Mouse (Mus musculus) lung, postnatal 36 days (tissue): Measurements from ENCODE around the gene Cirbp.

Source experiments
- DNase-seq: peaks from one replicate; pipeline ENCODE4 v3.0.0; 2022; ENCODE audit warnings: mixed read lengths

The Cirbp gene

DNA sequence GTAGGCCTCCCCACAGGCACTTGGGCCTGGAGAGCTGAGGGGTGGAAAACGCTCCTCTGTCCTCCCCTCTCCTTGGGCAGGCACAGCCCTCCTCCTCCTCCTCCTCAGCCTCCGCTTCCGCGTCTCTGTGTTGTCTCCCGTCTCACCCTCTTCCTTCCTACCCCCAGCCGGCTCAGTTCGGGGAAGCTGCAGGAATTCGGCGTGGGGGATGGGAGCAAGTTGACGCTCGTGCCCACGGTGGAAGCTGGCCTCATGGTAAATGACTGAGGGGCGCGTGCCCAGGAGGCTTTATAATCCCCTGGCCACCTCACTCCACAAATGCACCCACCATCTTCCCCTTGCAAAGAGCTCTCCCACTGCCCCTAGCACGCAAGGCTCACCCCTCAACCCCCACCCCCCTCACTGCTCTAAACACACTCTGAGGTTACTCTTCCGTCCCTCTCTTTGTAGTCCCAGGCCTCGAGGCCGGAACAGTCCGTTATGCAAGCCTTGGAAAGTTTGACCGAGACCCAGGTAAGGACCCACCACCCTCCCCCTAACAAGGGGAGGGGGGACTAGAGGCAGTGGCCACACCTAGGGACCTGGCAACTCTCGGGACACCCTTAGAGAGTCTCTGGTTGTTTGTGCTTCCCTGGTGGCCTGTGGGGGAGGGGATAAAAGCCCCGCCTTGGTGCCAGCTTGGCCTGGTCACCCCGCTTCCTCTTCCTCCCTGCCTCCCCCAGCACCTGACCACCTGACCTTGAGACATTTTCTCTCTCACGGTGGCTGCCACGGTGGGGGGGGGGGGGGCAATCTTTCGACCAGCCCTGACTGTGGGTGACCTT, 14.4 kb upstream of the Cirbp start:
- peak; percentile 88 for DNase-seq

DNA sequence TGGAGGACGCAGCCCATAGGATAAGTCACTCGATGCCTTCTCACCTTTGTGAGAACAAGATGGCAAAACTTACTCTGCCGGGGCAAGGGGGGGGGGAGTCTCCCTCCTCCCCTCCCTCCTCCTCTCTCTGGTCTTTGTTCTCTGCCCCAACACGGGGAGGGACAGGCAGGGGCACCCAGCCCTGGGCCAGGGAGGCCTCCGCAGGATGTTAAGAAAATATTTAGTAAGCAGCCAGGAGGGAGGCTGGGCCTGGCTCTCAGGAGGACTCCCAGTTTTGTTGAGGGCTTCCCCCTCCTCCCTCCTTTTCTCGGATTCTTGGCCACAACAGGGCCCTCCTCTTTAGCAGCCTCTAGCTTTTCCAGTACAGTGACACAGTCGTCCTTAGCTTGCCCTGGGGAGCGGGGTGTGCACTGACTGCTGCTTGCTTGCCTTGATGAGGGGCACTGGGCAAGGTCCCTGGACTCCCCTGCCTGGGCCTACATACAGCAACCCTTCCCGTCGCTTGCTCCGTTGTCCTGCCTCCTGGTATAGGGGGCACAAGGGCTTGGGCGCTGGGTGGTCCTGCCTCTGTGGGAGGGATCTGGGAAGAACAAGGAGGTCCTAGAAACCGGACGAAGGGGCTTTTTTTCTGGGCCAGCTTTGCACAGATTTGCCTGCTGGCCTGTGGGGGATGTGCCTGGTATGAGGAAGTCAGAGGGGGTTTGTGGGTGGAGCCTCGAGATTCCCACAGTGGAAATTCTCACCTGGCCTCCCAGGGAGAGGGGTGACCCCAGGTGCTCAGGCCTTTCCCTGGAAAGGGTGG, 13.5 kb upstream of the Cirbp start:
- DNase-seq, result peak; percentile 82

DNA sequence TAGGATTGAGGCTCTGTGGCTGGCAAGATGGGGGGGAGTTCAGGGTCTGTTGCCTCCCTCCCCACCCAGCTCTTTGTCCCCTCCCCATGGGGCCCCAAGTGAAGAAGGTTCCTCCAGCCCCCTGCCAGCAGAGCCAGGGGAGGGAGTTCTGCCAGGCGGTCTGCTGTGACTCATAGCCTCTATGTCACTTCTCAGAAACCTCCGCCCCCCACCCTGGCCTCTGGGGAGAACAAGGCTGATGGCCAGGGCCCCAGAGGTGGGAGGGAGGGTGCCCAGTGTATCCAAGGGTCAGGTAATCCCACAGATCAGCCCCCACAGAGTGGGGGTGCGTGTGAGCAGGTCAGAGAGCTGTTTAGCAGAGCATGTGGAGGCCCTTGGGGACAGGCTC, 12.9 kb upstream of the Cirbp start:
- peak; percentile 61 for DNase-seq

DNA sequence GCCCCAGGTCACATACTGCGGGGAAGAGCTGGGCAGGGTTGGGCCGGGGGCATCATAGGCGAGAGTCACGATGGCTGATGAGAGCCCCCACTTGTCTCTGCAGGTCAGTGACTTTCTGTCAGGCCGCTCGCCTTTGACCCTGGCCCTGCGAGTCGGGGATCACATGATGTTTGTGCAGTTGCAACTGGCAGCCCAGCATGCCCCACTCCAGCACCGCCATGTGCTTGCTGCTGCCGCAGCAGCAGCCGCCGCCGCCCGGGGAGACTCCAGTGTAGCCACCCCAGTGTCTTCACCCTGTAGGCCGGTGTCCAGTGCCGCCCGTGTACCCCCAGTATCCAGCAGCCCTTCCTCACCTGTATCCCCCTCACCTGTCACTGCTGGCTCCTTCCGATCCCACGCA, 12.1 kb upstream of the Cirbp start:
- no peak for DNase-seq

DNA sequence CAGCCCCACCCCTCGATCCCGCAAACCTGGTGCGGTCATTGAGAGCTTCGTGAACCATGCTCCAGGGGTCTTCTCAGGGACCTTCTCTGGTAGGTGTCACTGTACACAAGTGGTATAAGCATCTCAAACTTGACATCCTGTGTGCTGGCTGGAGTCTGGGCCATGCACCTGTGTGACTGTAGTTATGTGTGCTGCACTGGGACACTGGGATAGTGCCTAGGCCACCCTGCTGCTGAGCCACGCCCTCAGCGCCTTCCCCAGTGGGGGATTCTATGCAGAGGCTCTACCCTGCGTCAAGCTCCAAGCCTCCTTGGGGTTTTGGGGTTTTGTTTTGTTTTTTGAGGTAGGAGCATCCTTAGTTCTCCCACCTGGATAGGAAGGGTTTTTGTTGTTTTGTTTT, 11.4 kb upstream of the Cirbp start:
- no peak for DNase-seq

DNA sequence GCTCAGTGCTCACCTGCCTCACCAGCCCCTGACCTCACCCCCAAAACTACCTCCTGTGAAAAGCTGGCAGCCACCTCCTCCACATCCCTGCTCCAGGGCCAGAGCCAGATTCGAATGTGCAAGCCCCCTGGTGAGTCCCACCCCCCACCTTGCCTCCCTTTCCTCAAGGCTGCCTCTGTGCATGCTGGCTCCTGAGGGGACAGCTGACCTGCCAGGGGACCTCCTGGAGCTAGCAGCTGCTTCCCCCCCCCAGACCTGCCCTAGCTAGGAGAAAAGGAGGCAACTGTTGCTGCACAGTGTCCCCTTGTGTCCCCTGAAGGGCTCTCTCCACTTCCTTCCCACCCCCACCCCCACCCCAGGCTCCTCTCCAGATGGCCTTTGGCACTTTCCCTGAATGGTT, 10.5 kb upstream of the Cirbp start:
- DNase-seq, result no peak

DNA sequence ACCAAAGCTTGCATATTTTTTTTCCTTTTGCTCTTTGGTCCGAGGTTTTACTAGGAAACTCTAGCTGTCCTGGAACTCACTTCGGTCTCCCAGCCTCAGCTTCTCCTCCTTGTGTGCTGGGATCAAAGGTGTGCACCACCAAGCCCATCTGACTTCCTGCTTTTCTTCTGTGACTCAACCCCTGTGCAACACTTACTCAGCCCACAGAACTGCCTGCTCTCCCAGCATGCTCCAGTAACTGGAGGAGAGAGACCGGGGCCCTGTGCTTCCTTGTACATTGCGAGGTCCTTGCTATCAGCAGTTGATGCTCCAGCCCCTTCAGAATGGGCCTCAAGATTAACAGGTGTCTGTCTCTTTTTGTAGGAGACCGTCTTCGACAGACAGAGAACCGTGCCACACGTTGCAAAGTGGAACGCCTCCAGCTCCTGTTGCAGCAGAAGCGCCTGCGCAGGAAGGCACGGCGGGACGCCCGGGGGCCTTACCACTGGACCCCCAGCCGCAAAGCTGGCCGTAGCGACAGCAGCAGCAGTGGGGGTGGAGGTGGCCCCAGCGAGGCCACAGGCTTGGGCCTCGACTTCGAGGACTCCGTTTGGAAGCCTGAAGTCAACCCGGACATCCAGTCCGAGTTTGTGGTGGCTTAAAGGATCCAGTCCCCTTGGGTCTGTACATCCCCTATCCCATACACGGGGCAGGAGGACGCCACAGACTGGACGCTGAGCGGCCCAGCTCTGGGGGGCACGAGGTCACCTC, 9.6 kb upstream of the Cirbp start:
- no peak for DNase-seq

DNA sequence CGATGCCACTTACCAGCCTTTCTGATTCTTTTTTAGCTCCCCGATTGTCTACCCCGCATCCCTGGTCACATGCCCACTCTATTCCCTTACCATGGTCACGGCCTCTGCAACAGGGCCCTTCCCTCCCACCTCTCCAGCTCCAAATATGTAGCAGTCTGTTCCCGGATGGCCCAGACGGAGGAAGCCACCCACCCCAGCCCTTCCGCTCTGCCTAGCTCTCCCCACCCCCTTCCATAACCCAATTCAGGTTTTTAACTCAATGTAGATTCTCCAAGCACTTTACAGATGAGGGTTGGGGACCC, 9.1 kb upstream of the Cirbp start:
- DNase-seq, result peak; percentile 76

DNA sequence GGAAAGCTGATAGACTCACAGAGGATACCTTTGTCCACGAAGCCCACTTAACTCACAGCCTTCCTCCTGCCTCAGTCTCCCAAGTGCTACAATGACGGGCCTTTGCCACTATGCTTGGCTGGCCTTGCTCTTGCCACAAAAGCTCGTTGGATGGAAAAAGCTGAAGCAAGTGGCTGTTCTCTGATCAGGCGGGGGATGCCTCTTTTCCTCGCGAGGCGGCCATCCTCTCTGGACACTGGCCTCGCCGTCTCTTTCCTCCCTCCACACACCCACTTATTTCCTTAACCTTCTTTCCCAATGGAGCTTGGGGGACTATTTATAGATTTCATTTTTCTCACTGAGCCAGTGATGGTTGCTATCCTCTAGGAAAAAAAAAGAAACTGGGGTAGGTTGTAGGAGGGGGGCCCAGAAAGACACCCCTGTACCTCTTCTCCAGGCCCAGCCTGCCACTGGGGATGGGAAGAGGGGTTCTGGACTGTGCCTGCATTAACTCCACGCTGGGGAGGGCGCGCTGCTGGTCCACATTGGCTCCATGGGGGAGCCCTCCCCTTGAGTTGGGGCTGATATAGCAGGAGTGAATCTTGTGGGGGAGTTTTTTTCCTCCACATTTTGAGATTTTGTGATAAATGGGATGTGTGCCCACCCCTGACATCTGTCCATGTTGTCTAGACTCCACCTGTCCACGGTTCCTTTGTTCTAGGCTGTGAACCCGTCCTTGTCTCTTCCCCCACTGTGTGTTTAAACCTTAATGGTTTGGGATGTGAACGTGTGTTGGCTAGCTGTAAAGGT, 8.4 kb upstream of the Cirbp start:
- DNase-seq, result no peak

DNA sequence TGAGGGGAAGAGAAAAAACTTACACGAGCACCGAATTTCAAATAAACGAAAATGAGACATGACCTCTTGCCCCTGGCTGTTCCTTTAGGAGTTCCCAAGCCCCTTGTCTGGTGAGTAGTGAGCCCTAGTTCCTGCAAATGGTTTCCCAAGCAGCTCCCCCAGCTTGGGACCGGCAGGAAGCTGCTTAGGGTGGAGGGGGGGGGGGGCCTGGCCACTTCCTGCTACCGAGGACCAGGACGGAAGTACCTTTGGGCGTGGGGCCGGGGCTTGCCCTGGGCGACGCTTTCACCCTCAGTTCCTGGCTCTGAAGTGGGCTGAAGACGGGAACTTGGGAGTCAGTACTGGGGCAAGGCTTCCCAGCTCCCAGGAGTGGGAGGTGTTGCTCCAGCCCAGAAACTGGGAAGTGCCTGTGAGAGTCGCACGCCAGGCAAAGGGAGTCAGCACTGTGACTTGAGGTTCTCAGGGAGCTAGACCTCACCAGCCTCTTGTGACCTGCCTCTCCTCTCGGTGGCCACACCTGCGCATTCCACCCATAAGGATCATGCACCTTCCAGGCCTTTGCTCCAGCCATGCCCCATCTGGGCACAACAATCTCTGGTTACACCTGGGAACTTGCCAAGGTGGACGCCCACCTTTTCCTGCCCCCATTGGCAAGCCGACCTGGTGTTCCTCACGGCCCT, 7.3 kb upstream of the Cirbp start:
- peak; percentile 90 for DNase-seq

DNA sequence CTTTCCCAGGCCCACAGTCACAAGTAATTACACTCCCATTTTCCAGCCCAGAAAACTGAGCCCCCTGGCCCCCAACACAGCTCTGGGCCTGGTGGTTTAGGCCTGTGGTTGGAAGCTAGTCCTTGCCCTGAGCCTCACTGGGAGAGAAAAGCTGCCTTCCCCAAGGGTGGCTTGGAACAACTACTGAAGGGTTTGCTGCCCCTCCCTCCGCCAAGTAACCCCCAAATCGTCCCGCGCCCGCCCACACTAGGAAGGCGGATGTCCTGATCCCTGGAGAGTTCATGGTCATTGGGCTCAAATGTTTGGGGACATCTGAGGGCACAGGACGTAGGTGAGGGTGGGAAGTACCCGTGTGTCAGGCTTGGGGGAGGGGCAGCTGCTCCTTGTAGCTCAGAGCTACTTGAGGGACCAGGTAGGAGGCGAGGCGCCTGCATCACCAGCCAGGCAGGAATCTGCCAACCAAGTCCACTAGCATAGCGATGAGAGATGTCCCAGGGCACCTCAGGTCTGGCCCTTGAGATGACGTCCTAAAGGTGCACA, 6.7 kb upstream of the Cirbp start:
- DNase-seq, result peak; percentile 79

DNA sequence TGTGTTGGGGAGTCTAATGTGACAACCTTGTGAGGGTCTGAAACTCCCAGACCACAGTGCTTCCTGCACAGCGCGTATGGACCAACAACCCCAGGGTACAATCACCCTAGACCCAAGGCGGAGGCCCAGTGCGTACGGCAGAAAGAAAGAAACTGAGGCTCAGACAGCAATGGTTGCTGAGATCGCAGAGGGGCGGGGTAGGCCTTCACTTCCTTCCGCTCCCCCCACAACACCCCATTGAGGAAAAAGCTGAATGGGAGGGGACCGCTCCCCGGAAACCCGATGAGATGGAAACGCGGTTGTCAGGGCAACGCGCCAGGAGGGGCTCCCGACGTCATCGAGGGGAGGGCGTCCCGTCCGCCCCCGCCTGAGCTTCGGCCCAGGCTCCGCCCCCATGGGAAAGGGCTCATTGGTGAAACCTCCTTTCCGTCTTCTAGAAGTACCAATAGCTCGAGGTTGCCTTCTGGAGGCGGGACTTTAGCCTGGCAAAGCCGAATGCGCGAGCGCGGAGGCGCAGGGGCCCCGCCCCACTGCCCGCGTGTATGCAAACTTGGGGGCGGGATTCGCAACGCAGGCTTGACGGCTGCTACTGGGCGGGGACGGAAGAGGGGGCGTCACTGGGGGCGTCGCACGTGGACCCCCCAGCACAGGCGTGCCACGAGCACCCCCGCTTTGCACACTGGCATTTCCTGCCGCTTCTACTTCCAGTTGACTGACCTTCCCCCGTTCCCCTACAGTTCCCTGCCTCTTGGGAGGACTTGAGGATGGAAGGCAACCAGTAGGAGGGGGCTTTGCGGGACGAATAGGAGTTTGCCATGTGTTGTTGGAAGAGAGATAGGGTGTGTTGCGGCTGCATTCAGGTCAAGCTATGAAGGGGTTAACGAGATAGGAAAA, 6.0 kb upstream of the Cirbp start:
- peak; percentile 99 for DNase-seq

DNA sequence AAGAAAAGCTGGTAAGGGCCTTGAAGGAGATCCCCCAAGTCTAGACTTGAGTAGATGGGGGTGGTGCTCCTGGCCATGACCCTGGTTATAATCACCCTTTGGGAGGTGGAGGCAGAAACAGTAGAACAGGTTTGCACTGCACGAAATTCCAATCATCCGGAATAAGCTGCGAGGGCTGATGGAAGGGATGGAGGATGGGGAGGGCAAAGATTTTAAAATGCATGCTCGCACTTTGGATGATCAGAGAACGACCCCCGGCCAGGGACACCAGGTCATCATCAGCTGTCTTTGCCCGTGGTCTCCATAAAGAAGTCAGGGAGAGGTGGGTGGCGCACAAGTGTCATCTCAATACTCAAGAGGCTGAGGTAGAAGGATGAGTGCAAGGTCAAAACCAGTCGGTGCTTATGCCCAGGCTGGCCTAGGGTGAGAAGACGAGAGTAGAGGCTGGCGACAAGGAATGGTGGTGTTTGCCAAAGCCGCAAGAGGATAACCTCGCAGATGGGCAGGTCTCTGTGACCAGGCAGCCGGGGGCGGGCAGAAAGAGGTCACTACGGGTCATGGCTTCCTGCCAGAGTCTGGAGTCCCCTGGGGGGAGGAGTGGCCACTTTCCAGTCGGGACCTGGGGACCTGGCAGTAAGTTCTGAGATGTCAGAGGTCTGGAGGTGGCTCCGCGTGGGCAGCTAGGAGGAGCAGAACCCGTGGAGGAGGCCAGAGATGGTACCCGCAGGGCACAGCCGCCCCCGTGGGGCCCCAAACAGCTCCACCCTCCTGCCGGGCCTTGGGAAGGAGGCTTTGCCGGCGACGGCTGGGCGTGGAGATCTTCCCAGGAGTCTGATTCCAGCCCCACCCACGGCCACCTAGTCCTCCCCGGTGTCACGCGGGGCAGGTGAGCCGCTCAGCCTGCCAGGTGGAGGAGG, 5.1 kb upstream of the Cirbp start:
- DNase-seq, result peak; percentile 92

DNA sequence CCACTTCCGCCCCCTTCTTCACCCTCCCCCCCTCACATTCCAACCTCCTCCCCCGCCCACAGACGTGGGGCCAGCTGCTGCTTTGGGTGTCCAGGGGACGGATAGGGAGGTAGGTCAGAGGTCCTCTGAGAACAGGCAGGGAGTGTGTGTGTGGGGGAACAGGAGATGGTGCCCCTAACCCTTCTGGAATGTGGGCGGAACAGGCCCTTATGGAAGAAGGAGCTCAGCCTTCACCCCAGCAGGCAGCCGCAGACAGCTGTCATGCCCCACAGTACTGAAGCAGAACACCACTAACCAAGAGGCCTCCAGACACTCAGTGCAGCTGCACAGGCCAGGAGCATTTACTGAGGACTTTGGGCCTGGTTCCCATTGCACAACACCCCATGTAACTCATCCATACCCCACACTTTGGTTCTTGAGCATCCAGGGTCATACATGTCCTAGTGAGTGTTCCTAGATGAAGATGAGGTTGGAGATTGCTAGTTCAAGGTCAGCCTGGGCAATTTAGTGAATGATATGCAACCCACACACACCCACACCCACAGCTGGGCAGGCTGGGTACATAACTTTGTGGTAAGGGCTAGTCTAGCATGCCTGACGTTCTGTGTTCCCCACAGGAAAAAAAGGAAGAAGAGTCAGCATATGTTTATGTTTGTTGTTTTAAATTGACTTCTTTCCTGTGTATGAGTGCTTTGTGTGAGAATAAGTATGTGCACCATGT, 4.1 kb upstream of the Cirbp start:
- DNase-seq, result peak; percentile 64

DNA sequence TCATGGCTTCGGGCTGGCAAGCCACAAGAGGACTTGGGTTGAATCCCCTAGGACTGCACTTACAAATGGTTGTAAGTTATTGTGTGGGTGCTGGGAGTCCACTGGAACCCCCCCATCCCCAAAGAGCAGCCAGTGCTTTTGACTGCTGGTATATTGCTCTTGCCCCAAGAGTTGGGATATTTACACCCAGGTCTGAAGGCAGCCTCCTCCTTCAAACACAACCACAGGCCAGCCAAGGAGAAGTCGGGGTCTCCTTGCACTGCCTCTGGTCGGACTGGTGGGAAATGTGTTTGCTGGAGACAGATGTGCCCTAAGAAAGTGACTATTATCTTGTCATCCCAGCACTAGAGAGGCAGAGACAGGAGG, 3.6 kb upstream of the Cirbp start:
- DNase-seq, result no peak

DNA sequence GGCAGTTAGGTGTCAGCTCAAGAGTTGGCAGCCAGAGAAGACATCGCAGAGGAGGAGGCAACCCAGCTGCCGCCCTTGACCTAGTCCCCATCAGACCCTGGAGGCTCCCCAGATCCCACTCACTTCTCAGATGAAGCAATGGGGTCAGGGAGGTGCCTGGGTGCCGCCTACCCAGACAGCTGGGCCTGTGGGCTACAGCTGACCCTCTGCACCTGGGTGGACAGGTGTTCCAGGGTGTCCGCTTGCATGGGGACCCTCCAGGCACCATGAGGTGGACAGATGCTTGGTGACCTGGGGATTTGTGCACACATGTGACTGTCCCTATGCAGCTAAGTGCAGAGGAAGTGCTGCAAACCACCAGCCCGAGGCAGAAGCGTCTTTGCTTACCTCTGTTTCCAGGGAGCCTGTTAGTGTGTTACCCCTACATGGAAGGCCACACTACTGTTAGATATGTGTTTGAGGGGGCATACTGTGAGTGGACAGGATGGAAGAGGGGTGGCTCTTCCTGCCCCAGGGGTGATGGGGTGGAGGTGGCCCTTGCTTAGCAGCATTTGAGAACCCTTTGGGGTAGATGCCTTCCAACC, 3.0 kb upstream of the Cirbp start:
- DNase-seq, result no peak

DNA sequence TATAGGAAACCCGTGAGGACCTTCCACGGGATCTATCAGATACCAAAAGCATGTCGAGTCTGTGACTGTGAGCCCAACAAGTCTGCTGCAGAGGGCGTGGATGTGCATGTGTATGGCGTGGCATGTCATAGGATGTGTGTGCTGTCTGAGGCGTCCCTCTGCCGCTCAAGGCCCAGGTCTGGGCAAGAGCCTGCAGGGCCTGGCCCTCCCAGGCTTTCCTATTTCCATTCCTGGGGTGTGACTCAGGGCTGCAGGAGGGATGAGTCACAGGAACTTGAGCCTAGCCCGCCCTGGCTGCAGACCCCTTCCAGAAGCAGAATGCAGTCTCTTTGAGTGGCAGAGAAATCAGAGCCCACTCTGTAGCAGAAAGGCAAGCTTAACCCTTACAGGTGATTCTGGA, 2.1 kb upstream of the Cirbp start:
- peak; percentile 37 for DNase-seq

DNA sequence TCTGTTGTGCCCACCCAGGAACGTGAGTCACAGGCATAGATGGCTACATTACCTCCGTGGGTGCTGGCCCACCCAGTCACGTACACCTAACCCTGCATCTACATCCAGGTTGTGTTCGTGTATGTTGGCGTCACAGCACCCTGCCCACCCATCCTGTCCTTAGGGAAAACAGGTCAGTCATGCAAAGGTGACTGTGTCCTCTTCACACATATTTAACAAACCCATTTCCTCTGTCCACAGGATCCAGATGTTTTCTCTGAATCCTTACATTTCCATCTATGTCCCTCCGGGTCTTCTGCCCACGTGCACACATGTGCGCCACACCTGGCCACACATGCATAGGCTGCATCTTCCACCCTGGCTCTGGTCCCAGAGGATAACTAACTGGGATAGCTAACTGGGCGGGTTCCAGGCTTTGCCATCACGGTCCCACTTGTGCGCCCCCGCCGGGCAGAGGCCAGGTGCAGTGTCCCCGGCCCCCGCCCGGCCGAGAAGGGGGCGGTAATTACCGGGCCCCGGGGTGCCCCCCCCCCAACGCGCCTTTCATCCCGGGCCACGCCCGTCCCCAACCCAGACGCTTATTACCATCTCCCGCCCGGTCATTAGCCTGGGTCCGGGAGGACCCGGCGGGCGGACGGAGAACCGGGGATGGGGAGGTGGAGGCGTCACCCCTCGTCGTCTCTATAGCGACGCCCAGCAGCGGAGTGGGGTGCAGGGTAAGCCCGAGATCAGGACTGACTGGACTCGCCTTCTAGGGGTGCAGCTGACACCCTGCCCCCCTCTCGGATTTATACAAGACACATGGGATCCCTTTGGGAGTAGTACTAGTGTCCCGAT, 1.4 kb upstream of the Cirbp start:
- no peak for DNase-seq
